Mouse (Mus musculus) lung, adult 18-20 months (tissue): ENCODE measurements at regions not wholly inside any gene's neighbourhood (a gene's known extent, or its start where the extent isn't known, plus 50 kb on each side); places are given as distances from the start of the nearest gene placed in this dataset.

Source experiments
- DNase-seq, 2 experiments: peaks; one replicate each; pipeline ENCODE4 v3.0.0; 2022; ENCODE audit warnings: mixed read lengths in 2 of 2

- no peak for DNase-seq
Observed at GRCm38 (mm10) chrX:7474831-7475230, 98.6 kb upstream of the Foxp3 start.

GRCm38 (mm10) chrX:7473814-7474213 lies 98.2 kb upstream of the Usp27x start:
- DNase-seq: peak; percentile 4 to 19

- DNase-seq: no peak
Observed at GRCm38 (mm10) chrX:7469801-7470200, 94.2 kb upstream of the Usp27x start.

DNA sequence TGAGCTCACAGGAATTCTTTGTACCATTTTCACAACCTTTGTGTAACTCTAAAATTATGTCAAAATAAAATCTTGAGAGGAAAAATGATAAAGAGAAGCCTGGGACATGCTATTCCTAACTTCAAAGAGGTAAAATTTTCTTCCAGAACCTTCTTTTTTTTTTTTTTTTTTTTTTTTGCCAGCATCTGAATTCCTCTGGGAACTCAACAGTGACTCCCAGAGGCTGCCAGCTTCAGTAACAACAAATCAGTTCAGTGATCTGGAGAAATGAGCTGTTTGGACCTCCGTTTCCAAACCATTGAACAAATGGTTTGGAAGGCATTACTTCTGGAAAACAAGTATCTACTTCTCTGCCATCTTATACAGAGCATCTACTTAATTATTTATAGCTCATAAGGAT lies 92.4 kb upstream of the Usp27x start:
- no peak for DNase-seq

DNA sequence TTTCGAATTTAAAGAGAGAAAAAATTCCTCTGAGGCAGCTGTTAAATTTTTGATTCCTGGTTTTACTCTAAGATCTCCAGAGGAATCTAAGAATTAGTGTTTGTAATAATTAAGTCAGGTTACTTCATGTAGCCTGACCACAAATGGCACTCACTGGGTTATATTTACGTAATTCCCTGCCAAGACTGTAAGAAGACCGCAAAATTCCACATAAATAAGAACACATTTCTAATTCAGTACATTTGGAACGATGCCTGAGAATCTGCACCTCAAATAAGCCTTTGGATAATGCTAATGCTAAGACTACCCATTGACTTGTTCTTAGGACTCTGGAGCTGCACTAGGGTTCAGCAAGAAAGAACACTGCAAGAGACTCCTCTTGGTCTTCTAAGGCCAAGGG lies 81.2 kb upstream of the Usp27x start:
- no peak for DNase-seq

GRCm38 (mm10) chrX:7445035-7445434 lies 69.4 kb upstream of the Usp27x start:
- DNase-seq: no peak

DNA sequence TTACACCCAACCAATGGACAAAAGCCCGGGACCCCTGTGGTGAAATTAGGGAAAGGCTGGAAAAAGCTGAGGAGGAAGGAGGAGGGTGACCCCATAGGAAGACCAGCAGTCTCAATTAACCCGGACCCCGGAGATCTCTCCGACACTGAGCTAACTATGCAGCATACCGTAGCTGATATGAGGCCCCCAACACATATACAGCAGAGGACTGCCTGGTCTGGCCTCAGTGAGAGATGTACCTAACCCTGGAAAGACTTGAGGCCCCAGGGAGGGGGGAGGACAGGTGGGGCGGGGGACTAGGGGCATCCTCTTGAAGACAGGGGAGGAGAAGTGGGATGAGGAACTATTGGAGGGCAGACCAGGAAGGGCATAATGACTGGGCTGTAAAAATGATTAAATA lies 69.0 kb upstream of the Usp27x start:
- no peak for DNase-seq

GRCm38 (mm10) chrX:7443996-7444421 lies 68.4 kb upstream of the Usp27x start:
- no peak for DNase-seq

DNA sequence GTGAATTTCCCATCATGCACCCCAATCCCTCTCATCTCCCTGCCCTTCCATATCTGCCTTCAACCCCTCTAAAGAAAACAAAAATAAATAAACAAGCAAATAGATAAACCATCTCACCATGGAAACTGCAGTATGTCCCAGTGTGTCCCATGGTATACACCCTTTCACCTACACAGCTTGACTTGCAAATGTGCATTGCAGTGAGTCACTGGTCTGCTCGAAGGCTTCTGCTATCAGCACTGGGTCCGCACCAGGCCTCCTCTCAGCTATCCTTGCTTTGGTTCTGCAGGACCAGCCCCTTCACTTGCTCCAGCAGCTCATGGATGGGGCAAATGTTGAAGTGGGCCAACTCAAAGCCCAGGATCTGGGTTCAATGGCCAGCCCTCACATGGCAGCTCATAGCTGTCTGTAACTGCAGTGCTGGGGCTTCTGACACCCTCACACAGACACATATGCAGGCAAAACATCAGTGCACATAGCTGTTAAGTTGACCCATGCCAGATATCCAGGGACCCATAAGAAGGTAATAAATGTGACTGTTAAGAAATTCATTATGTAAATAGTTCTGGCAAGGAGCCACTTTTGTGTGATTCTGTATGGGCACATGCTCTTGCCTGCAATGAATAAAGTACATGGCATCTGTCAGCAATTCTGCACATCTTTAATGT lies 59.9 kb upstream of the Usp27x start:
- no peak for DNase-seq

- DNase-seq: no peak
Observed at GRCm38 (mm10) chrX:7434268-7434667, 58.6 kb upstream of the Usp27x start.

- no peak for DNase-seq
Observed at GRCm38 (mm10) chrX:7430456-7430855, 54.8 kb upstream of the Usp27x start.

DNA sequence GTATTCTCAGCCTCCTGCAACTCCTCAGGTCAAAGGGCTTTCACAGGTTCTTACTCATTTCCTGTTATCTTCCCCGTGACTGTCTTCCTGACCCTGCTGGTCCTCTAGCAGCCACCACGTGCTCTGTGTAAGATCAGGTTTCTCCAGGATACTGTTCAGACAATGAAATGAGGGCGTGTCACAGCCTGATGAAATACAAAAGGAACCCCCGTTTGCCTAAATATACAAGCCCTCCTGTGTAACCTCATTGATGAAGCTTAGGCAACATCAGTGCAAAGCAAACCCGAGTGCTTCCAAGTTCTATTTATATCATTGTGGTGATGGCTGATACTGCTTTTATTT lies 53.9 kb upstream of the Usp27x start:
- DNase-seq: no peak

- DNase-seq: peak; percentile 60 to 70
Observed at GRCm38 (mm10) chrX:7428621-7429523, 53.2 kb upstream of the Usp27x start.
